Mouse (Mus musculus) CH12.LX (cell line): ENCODE results near the gene Kin. TPM values are rescaled to one million over a fixed set of nuclear protein-coding genes. Genes with fewer than 3 reads are reported as not detected.

Experiments used
- DNase-seq: peaks from one replicate; pipeline ENCODE4 v3.0.0-alpha.2; 2013; ENCODE audit errors: extremely low read depth
- H3K27ac ChIP-seq: 2 replicates; pipeline ENCODE4 v1.5.1; 2012; ENCODE audit warnings: low read depth, mild to moderate bottlenecking, control low read depth, moderate library complexity; ENCODE audit not compliant: insufficient read depth
- H3K27me3 ChIP-seq: replicated peaks from 2 replicates; pipeline ENCODE3; 2012; ENCODE audit warnings: inconsistent platforms
- H3K36me3 ChIP-seq, 2 experiments: replicated peaks in 1 of 2; 2 replicates each; pipeline versions ENCODE3 to v1.6.1; 2012; ENCODE audit warnings: inconsistent platforms in 1 of 2, low read length in 1 of 2, mild to moderate bottlenecking in 1 of 2, mixed read lengths in 1 of 2, moderate library complexity in 1 of 2; ENCODE audit not compliant: control insufficient read depth in 1 of 2, insufficient read depth in 1 of 2
- H3K4me1 ChIP-seq, 2 experiments: 2 replicates each; pipeline ENCODE4 v1.6.1; 2012; ENCODE audit warnings: inconsistent platforms in 1 of 2, moderate library complexity in 1 of 2; ENCODE audit not compliant: insufficient read depth in 2 of 2, control insufficient read depth in 1 of 2
- H3K4me2 ChIP-seq: 2 replicates; pipeline ENCODE4 v1.6.1; 2012; ENCODE audit warnings: low read depth, mild to moderate bottlenecking, control low read depth; ENCODE audit not compliant: poor library complexity, insufficient read depth, severe bottlenecking
- H3K4me3 ChIP-seq, 3 experiments: fragments of 150-350 bp in 1 of 3; sonication (generic) in 1 of 3; replicated peaks in 1 of 3; 2 replicates each; pipeline versions ENCODE3 to v1.5.1; 2011 to 2012; ENCODE audit warnings: low read depth in 2 of 3, low read length in 2 of 3, mild to moderate bottlenecking in 2 of 3, moderate library complexity in 2 of 3, control low read depth in 1 of 3, improper control_type of control experiment in 1 of 3, inconsistent platforms in 1 of 3, mixed read lengths in 1 of 3; ENCODE audit not compliant: poor library complexity in 1 of 3
- H3K79me2 ChIP-seq: replicated peaks from 2 replicates; pipeline ENCODE4 v1.6.1; 2012; ENCODE audit warnings: mild to moderate bottlenecking, moderate library complexity; ENCODE audit not compliant: control insufficient read depth, poor library complexity, insufficient read depth, severe bottlenecking; ENCODE audit errors: extremely low read depth
- H3K9ac ChIP-seq: 2 replicates; pipeline ENCODE4 v1.6.1; 2012; ENCODE audit warnings: low read depth, mild to moderate bottlenecking, control low read depth, moderate library complexity; ENCODE audit not compliant: insufficient read depth
- H3K9me3 ChIP-seq: replicated peaks from 2 replicates; pipeline ENCODE3; 2012; ENCODE audit warnings: low read length, inconsistent platforms, mixed read lengths
- BHLHE40 ChIP-seq: IDR thresholded peaks from 2 replicates; pipeline ENCODE4 v1.6.1; 2011; ENCODE audit warnings: mild to moderate bottlenecking, low read depth, low read length, improper control_type of control experiment
- CHD1 ChIP-seq: IDR thresholded peaks from 2 replicates; pipeline ENCODE4 v1.6.1; 2012; ENCODE audit warnings: low read depth, low read length, improper control_type of control experiment, inconsistent platforms
- CTCF ChIP-seq, 2 experiments: IDR thresholded peaks in 1 of 2; conservative IDR thresholded peaks in 1 of 2; 2 replicates each; pipeline ENCODE4 v1.5.1; 2011 to 2012; ENCODE audit warnings: low read depth in 2 of 2, low read length in 2 of 2, improper control_type of control experiment in 1 of 2, inconsistent platforms in 1 of 2, mild to moderate bottlenecking in 1 of 2, moderate library complexity in 1 of 2
- ELF1 ChIP-seq: IDR thresholded peaks from 2 replicates; pipeline ENCODE4 v1.6.1; 2014; ENCODE audit warnings: low read depth, mild to moderate bottlenecking, inconsistent platforms, low read length, improper control_type of control experiment
- GABPA ChIP-seq: IDR thresholded peaks from 2 replicates; pipeline ENCODE4 v1.6.1; 2012; ENCODE audit warnings: low read depth, low read length, improper control_type of control experiment, inconsistent platforms; ENCODE audit not compliant: insufficient replicate concordance
- HCFC1 ChIP-seq: IDR thresholded peaks from 2 replicates; pipeline ENCODE4 v1.6.1; 2012; ENCODE audit warnings: low read depth, mild to moderate bottlenecking, inconsistent platforms, low read length, improper control_type of control experiment
- IRF4 ChIP-seq: IDR thresholded peaks from 2 replicates; pipeline ENCODE4 v1.6.1; 2014; ENCODE audit warnings: low read depth, mild to moderate bottlenecking, inconsistent platforms, low read length, improper control_type of control experiment
- KAT2A ChIP-seq: IDR thresholded peaks from 2 replicates; pipeline ENCODE4 v1.6.1; 2012; ENCODE audit warnings: low read length, improper control_type of control experiment, inconsistent platforms; ENCODE audit not compliant: insufficient replicate concordance
- MAFK ChIP-seq: IDR thresholded peaks from 2 replicates; pipeline ENCODE4 v1.6.1; 2011; ENCODE audit warnings: low read length, improper control_type of control experiment; ENCODE audit not compliant: insufficient replicate concordance
- MEF2A ChIP-seq: IDR thresholded peaks from 2 replicates; pipeline ENCODE4 v1.6.1; 2014; ENCODE audit warnings: low read depth, mild to moderate bottlenecking, inconsistent platforms, low read length, improper control_type of control experiment, borderline replicate concordance
- MXI1 ChIP-seq: IDR thresholded peaks from 2 replicates; pipeline ENCODE4 v1.6.1; 2011; ENCODE audit warnings: mild to moderate bottlenecking, low read depth, low read length, improper control_type of control experiment
- TBP ChIP-seq: conservative IDR thresholded peaks from 2 replicates; pipeline ENCODE4 v1.6.1; 2011; ENCODE audit warnings: low read depth, low read length, improper control_type of control experiment
- TCF12 ChIP-seq: IDR thresholded peaks from 2 replicates; pipeline ENCODE4 v1.6.1; 2014; ENCODE audit warnings: low read depth, mild to moderate bottlenecking, inconsistent platforms, low read length, improper control_type of control experiment
- UBTF ChIP-seq: IDR thresholded peaks from 2 replicates; pipeline ENCODE4 v1.6.1; 2012; ENCODE audit warnings: low read depth, mild to moderate bottlenecking, inconsistent platforms, low read length, improper control_type of control experiment, moderate library complexity
- ZKSCAN1 ChIP-seq: IDR thresholded peaks from 2 replicates; pipeline ENCODE4 v1.6.1; 2012; ENCODE audit warnings: low read depth, inconsistent platforms, low read length, improper control_type of control experiment, borderline replicate concordance
- ZMIZ1 ChIP-seq: IDR thresholded peaks from 2 replicates; pipeline ENCODE4 v1.6.1; 2012; ENCODE audit warnings: low read depth, mild to moderate bottlenecking, inconsistent platforms, low read length, improper control_type of control experiment
- ZNF384 ChIP-seq: IDR thresholded peaks from 2 replicates; pipeline ENCODE4 v1.6.1; 2012; ENCODE audit warnings: low read depth, low read length, improper control_type of control experiment, inconsistent platforms
- dilution Hi-C: fragments of 300-500 bp; cut with MboI; formaldehyde crosslinking; loops from 2 replicates; pipeline ENCODE4 v1.14.3; 2020; ENCODE audit warnings: low sequenced_read_pairs; ENCODE audit not compliant: extremely low pct_unique_long_range_greater_than_20kb, extremely low pct_ligation_motif_present
- in situ Hi-C: fragments of 300-500 bp; cut with MboI; formaldehyde crosslinking; loops from 3 replicates; pipeline ENCODE4 v1.14.3; 2019; ENCODE audit warnings: low sequenced_read_pairs, low pct_ligation_motif_present, low pct_unique_long_range_greater_than_20kb, mixed read lengths
- polyA plus RNA-seq: library from polyadenylated mRNA; unstranded; fragments of >175 nt; gene quantifications from 2 replicates; pipeline ENCODE4 v1.2.1, GENCODE M21; 2012; ENCODE audit warnings: low read depth; ENCODE audit not compliant: insufficient read length
- total RNA-seq, 2 experiments: library from RNA; depleted of rRNA; stranded (reverse); fragments of 300-350 nt in 1 of 2; fragments of >200 nt in 1 of 2; gene quantifications; 2 replicates each; pipeline ENCODE4 v1.2.3; 2012 to 2014

The Kin gene
- total and polyA plus RNA-seq, 3 experiments: 23.0 to 44.7 (median 31.5) TPM

DNA sequence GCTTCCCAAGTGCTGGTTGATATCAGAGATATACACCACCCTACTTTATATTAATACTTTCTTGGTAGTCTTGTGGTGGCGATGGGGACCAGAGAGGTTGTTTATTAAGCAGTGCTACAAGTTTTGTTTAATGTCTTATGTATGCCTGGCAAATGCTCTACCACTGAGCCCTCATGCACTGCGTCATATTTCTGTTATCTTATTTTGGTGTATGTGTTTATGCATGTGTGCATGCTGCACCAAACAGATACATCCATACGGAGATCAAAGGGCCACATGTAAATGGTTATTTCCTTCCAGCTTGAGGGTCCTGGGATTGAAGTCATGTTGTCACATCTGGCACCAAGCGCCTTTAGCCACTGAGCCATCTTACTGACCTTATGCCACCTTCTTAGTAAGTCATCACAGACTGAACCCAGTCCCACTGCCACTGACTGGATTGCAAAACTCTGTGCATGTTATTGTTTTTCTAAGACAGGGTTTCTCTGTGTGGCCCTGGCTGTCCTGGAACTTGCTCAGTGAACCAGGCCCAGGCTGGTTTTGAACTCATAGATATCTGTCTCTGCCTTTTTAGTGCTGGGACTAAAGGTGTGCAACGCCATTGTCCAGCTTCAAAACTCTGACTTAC lies 1.2 kb downstream of the Kin start:
- H3K9ac ChIP-seq: peak overlapping the region; percentile 90; the same call in 1 of the 2 replicates
- H3K27me3 ChIP-seq: no peaks in the 10 kb centered on the region
- DNase-seq: no peak
- peaks cover 20 to 39% of the 10 kb centered on the region in 2 experiments for H3K4me1 ChIP-seq
- dilution Hi-C loops (no loop called here), in situ Hi-C loops (no loop called here)
- TF ChIP-seq UBTF (no peak), GABPA (no peak), ZKSCAN1 (no peak), MXI1 (no peak), TCF12 (no peak)
- peaks cover 78% of the 10 kb centered on the region for H3K79me2 ChIP-seq
- peak overlapping the region; percentile 86 for H3K4me2 ChIP-seq
- peaks cover 20 to 46% of the 10 kb centered on the region in 2 experiments for H3K36me3 ChIP-seq
- peak overlapping the region; percentile 22 to 98 (median 93) for H3K4me3 ChIP-seq
- H3K27ac ChIP-seq: no peak overlapping the region
- no peaks in the 10 kb centered on the region for H3K9me3 ChIP-seq

DNA sequence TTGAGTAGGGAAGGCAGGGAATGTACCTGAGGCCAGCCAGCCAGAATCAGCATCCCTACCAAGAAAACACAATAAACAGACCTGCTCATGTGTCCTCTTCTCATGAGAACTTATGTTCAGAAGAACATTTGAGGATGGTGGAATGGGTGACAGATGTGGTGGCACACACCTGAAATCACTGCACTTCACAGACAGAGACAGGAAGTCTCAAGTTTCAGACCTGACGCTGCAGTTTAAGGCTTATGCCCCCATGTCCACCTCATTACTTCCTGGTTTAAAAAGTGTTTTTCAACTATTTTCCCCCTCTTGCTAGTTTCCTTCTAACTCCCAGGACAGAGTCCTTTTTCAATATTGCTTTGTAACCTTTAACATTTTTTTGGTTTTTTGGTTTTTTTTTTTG lies 2.3 kb downstream of the Kin start:
- TF ChIP-seq MAFK (peak; percentile 70; the same call in 1 of the 2 replicates), ELF1 (peak; percentile 51; the same call in 1 of the 2 replicates), KAT2A (no peak)
- Histone ChIP-seq H3K9ac (no peak overlapping the region), H3K4me2 (peak overlapping the region; percentile 18), H3K79me2 (peaks cover 67% of the 10 kb centered on the region), H3K36me3 (peaks cover 30 to 52% of the 10 kb centered on the region in 2 experiments), H3K9me3 (no peaks in the 10 kb centered on the region), H3K27me3 (no peaks in the 10 kb centered on the region), H3K27ac (no peak overlapping the region), H3K4me1 (peaks cover 15 to 30% of the 10 kb centered on the region in 2 experiments), H3K4me3 (no peak overlapping the region)
- dilution Hi-C loops: no loop called here
- DNase-seq: peak; percentile 41
- in situ Hi-C loops: no loop called here

DNA sequence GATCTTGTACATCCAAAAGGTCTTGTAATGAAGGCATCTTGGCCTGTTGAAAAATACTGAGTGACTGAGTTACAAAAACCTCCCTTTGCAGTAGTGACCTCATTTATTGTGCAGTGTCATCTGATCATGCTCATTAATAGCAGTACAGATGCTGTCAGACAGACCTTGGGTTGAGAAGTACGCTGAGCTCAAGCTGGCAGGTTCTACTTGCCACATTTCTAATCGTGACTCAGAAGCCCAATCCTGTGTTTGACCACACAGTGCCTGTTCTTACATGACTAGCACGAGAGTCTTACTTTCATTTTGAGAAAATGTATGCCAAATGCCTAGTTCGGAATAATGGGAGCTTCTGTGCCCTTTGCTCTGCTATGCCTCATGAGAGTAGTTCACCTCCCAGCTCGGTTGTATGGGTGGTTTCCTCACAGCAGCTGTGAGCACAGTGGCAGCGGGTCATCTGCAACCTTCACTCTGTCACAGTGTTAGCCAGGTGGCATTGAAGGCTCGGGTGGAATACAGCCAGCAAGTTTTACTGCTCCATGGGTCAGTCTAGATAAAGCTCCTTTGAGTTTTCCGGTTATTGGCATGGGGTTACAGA lies 7.0 kb downstream of the Kin start:
- no peak overlapping the region for H3K4me2 ChIP-seq
- no peaks in the 10 kb centered on the region for H3K9me3 ChIP-seq
- H3K4me3 ChIP-seq: no peak overlapping the region
- peaks cover 29% of the 10 kb centered on the region for H3K79me2 ChIP-seq
- peaks cover 8 to 10% of the 10 kb centered on the region in 2 experiments for H3K4me1 ChIP-seq
- H3K27me3 ChIP-seq: no peaks in the 10 kb centered on the region
- no peak for DNase-seq
- in situ Hi-C loops: no loop called here
- no peak overlapping the region for H3K9ac ChIP-seq
- H3K36me3 ChIP-seq: peaks cover 67 to 89% of the 10 kb centered on the region in 2 experiments
- dilution Hi-C loops: no loop called here
- no peak overlapping the region for H3K27ac ChIP-seq
- TF ChIP-seq IRF4: no peak
- no peak for TF ChIP-seq HCFC1
- TF ChIP-seq CTCF (conservative IDR thresholded peaks at IDR 0.05 in 1 of 2, IDR thresholded peaks at IDR 0.05 in 1 of 2; ENCODE audit: low read depth in 2 of 2, low read length in 2 of 2): no peak
- TF ChIP-seq ZMIZ1: no peak
- no peak for TF ChIP-seq ZNF384
- no peak for TF ChIP-seq BHLHE40
- no peak for TF ChIP-seq CHD1
- no peak for TF ChIP-seq TBP
- no peak for TF ChIP-seq MEF2A
- no peak for TF ChIP-seq TCF12
- no peak for TF ChIP-seq UBTF
- TF ChIP-seq, all 38 proteins: peak for 0
